Mouse (Mus musculus) myocyte (in vitro differentiated cells): Measurements from ENCODE around the gene Disp1.

ENCODE experiments used
- CEBPB ChIP-seq: IDR thresholded peaks from 2 replicates; pipeline ENCODE4 v1.6.1; 2011; ENCODE audit warnings: mild to moderate bottlenecking, moderate library complexity; ENCODE audit not compliant: poor library complexity, insufficient read depth, severe bottlenecking
- MYOD1 ChIP-seq, 3 experiments: IDR thresholded peaks; one replicate each; pipeline ENCODE4 v1.6.1; 2011; ENCODE audit warnings: control low read depth in 2 of 3, low read depth in 2 of 3, mild to moderate bottlenecking in 2 of 3, moderate library complexity in 1 of 3; ENCODE audit not compliant: insufficient read length in 2 of 3, control insufficient read depth in 1 of 3
- MYOG ChIP-seq, 3 experiments: IDR thresholded peaks; one replicate each; pipeline ENCODE4 v1.6.1; 2011; ENCODE audit warnings: control low read depth in 2 of 3, low read depth in 2 of 3, mild to moderate bottlenecking in 2 of 3; ENCODE audit not compliant: insufficient read length in 2 of 3, control insufficient read depth in 1 of 3, insufficient read depth in 1 of 3
- POLR2A ChIP-seq: IDR thresholded peaks from one replicate; pipeline ENCODE4 v1.6.1; 2011; ENCODE audit warnings: low read depth, mild to moderate bottlenecking, control low read depth, moderate library complexity; ENCODE audit not compliant: insufficient read length
- POLR2AphosphoS2 ChIP-seq: IDR thresholded peaks from one replicate; pipeline ENCODE4 v1.6.1; 2011; ENCODE audit warnings: low read depth, control low read depth; ENCODE audit not compliant: insufficient read length
- USF1 ChIP-seq: IDR thresholded peaks from one replicate; pipeline ENCODE4 v1.6.1; 2011; ENCODE audit warnings: low read depth, mild to moderate bottlenecking, control low read depth, moderate library complexity

DNA sequence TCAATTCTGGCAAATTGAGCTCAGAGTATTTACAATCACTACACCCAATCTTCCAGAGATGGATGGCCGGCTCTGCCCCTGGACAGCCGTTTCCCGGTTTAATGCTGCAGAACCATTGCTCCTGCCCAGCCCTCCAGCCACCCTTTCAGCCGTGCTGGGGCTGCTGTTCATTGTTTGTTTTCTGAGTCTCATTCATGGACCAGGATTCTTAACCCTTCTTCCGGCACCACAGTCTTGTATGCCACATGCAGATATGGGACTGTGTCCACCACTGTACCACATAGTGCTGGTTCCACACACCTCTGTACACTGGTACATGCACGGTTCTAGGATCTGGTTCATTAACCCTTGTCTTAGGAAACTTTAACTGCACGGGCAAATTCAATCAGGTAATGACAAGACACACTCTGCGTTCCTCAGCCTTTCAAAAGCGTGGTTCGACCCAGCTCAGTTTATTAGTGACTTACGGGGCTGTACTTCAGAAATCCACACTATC is 12.4 kb upstream of the Disp1 start:
- TF ChIP-seq USF1 (no peak), POLR2A (no peak), MYOD1 (IDR thresholded peaks at IDR 0.05; ENCODE audit: control insufficient read depth in 1 of 3, insufficient read length in 2 of 3, low read depth in 2 of 3) (no peak), MYOG (IDR thresholded peaks at IDR 0.05; ENCODE audit: control insufficient read depth in 1 of 3, insufficient read depth in 1 of 3, insufficient read length in 2 of 3, low read depth in 2 of 3) (no peak), POLR2AphosphoS2 (no peak), CEBPB (no peak)
